Mouse (Mus musculus) adrenal gland (tissue): ENCODE measurements around the gene Snrpd3.
"Not testable (repeated sequence)": the region's sequence is repeated elsewhere in the genome, so short reads cannot be mapped to it uniquely, and the experiment has no call there.

Source experiments
- intact Hi-C: fragments of 180-260 bp; cut with DNase I; formaldehyde crosslinking; loops from one replicate; pipeline ENCODE4 v1.15.1; 2025
- long read RNA-seq, 2 experiments: library from polyadenylated mRNA; unstranded; transcript quantifications; one replicate each; pipeline ENCODE4 v2.0.0; 2020; ENCODE audit warnings: borderline replicate concordance in 1 of 2; ENCODE audit not compliant: insufficient replicate concordance in 1 of 2

The Snrpd3 gene
- long read RNA-seq, experiment 1, transcript Snrpd3-201 (4 exons, 3,036 nt), result major isoform, 8 of 14 reads
- long read RNA-seq, experiment 1, partial matches to known transcripts, result 3 of 14 reads
- long read RNA-seq, experiment 1, other reads (novel, unspliced or antisense), result 0 of 14 reads
- long read RNA-seq, experiment 2, partial matches to known transcripts, result 12 of 16 reads
- long read RNA-seq, experiment 2, other reads (novel, unspliced or antisense), result 0 of 16 reads

DNA sequence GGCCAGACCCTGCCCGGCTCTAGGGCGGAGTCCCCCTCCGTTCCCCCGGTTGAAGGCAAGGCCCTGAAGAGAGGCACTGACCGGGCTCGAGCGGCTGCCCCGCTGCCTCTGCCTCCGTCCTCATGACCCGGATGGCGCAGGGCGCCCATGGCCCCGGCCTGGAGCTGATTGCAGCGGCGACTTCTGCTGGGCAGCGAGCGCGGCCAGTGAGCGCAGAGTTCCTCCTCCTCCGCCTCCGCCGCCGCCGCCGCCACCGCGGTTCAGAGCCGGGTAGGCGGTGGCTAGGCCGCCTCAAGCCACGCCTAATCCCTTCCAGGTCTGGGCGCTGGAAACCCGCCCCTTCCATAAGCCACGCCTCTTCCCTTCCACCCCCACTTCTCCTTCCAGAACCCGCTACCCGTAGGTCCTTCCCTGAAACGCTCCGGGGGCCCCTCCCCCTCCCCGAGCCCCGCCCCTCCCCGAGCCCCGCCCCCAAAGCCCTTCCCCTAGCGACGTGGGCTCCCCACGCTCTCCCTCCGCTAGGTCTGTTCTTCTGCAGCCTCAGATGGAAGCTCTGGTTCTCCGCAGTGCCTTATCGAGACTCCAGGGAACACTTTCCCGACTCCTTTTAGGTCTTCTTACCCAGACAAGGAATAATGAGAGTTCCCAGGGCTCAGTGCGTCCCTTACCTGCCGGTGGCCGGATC is at the start of gene Snrpd3:
TSS of gene Snrpd3 (plus strand) at position 479 of the 685 bp plus-strand sequence.
- intact Hi-C loops, result no loop called here

DNA sequence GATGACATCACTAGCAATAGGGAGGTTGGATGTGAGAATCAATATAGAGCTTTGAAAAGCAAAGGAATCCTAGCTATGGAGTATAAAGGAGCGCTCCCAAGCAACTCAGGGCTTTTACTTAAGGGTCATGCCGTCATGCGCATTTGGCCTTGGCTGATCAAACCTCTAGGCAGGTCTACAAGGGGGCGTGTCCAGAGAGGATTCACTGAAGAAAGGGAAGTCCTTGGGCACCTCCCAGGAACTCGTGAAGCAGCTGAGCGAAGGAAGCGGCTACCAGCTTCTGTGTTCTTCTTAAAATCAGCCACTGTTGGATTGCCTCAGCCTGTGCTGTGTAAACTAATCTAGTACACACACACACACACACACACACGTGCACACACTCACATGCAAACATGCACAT is 43.9 kb upstream of the Snrpd3 start:
- intact Hi-C loops, result no loop called here

DNA sequence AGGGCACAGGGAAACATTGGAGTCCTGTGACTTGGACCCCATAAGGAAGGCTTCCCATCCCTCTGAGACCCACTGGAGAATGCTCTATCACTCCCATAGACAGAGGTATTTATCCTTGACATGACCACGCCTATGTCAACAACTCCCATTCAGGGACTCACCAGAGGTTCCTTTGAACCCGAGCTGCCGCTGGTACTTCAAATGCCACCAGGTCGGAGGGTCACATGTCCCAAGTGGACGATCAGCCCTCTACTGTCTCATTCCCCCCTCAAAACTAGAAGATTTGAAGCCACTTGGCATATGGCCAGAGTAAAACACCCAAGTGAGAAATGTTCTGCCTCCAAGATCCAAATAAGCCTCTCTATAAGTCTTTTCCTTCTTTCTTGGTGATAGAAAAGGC is 42.8 kb upstream of the Snrpd3 start:
- intact Hi-C loops, result no loop called here

- intact Hi-C loops, result not testable (repeated sequence)
Measured at GRCm38 (mm10) chr10:75475139-75475850, 42.1 kb upstream of the Snrpd3 start.

DNA sequence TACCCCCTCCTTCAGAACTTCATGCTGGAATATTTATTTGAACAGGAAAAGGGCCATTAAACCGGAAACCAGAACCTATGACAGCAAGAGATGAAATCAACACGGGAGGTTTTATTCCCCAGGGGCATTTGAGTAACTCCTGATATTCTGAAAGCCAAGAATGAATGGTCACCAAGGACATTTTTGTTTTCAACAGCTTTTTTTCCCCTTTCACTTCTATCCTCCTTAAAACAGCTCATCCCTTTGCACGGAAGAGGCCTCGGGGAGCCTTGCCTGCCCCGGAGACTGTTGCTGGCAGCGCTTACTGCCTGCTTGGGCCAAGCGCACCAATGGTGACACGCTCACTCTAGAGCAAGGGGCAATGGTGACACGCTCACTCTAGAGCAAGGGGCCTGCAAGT is 40.3 kb upstream of the Snrpd3 start:
- intact Hi-C loops, result no loop called here

DNA sequence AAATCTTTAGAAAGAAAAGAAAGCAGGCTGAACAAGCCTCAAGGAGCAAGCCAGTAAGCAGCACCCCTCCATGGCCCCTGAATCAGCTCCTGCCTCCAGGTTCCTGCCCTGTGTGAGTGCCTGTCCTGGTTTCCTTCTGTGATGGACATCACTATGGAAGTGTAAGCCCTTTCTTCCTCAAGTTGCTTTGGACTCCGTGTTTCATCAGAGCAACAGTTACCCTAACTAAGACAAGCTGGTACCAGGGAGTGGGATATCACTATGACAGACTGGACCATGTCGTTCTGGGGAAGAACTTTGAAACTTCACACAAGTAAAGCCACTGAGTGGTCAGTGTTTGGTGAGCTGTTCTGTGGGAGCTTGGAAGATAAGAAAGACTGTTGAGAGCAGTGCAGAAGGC is 37.4 kb upstream of the Snrpd3 start:
- intact Hi-C loops, result loop anchor here (5.0 kb wide), 1 partner anchor 163 kb away; the partner anchor contains the start of gene Adora2a

- intact Hi-C loops, result loop anchor here (5.0 kb wide), 1 partner anchor 164 kb away; the partner anchor contains the start of gene Adora2a
Measured at GRCm38 (mm10) chr10:75481703-75482102, 35.6 kb upstream of the Snrpd3 start.

GRCm38 (mm10) chr10:75482271-75482670 is 35.1 kb upstream of the Snrpd3 start:
- intact Hi-C loops, result loop anchor here (5.0 kb wide), 1 partner anchor 165 kb away; the partner anchor contains the start of gene Adora2a

GRCm38 (mm10) chr10:75482919-75483483 is 34.4 kb upstream of the Snrpd3 start:
- intact Hi-C loops, result loop anchor here (5.0 kb wide), 1 partner anchor 166 kb away; the partner anchor contains the start of gene Adora2a

GRCm38 (mm10) chr10:75484066-75484465 is 33.3 kb upstream of the Snrpd3 start:
- intact Hi-C loops, result loop anchor here (5.0 kb wide), 1 partner anchor 167 kb away; the partner anchor contains the start of gene Adora2a

DNA sequence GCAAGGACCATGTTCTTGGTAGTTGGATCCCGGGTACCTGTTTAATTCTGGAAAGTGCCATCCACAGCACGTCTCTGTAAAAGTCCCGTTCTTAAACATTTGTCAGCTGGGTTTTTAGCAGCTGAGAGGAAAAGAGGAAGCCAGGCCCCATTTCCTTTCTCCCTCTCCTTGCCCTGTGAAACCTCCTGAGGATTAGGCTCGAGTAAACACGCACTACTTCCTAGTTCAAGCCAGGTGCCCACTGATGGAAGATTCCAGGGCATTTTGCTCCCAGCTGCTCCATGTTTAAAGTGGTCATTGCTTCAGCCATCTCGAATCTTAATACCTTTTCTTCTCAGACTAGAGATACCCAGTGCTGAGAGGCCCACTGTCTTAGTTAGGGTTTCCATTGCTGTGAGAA is 32.6 kb upstream of the Snrpd3 start:
- intact Hi-C loops, result loop anchor here (5.0 kb wide), 1 partner anchor 167 kb away; the partner anchor contains the start of gene Adora2a

GRCm38 (mm10) chr10:75486086-75486979 is 31.0 kb upstream of the Snrpd3 start:
- intact Hi-C loops, result loop anchor here (2.0 kb wide), 1 partner anchor 44 kb away; no protein-coding TSS in a partner anchor

DNA sequence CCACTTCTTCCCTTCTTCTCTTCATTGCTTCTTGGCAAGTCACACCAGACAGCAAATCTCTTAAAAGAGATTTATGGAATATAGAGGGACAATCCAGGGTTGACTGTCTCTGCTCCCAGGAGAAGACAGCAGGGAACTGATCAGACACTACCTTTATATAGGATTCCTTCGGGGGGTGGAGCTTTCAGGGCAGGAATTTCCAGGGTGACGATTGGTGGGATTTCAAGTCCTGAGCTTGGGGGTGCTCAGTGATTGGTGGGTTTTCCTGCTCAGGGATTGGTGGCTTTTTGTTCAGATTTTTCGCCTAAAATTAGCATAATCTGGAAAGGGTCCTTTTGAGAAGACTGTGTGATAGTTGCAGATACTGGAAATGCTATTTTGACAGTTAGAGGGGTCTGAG is 30.2 kb upstream of the Snrpd3 start:
- intact Hi-C loops, result loop anchor here (2.0 kb wide), 1 partner anchor 44 kb away; no protein-coding TSS in a partner anchor

GRCm38 (mm10) chr10:75489522-75489921 is 27.8 kb upstream of the Snrpd3 start:
- intact Hi-C loops, result no loop called here

DNA sequence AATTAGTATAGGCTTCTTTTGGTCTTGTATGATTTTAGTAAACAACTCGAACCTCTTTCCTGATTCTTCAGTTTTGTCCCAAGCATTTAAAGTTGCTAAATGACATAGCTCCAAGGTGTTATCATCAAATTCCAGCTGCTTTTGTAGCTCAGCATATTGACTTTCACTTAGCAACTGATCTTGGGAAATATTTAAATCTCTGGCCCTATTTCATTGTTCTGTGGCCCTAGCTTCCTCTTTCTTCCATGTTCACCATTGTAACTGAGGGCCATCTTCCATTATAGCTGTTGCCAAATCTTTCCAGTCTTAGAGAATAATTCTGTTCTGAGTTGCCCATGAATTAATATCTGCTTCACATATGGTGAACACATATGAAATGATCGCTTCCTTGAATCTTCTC is 26.6 kb upstream of the Snrpd3 start:
- intact Hi-C loops, result loop anchor here (10.0 kb wide), 1 partner anchor 236 kb away; no protein-coding TSS in a partner anchor

- intact Hi-C loops, result loop anchor here (10.0 kb wide), 1 partner anchor 237 kb away; no protein-coding TSS in a partner anchor
Measured at GRCm38 (mm10) chr10:75491234-75491935, 26.0 kb upstream of the Snrpd3 start.

GRCm38 (mm10) chr10:75491936-75492262 is 25.5 kb upstream of the Snrpd3 start:
- intact Hi-C loops, result loop anchor here (10.0 kb wide), 1 partner anchor 237 kb away; no protein-coding TSS in a partner anchor

DNA sequence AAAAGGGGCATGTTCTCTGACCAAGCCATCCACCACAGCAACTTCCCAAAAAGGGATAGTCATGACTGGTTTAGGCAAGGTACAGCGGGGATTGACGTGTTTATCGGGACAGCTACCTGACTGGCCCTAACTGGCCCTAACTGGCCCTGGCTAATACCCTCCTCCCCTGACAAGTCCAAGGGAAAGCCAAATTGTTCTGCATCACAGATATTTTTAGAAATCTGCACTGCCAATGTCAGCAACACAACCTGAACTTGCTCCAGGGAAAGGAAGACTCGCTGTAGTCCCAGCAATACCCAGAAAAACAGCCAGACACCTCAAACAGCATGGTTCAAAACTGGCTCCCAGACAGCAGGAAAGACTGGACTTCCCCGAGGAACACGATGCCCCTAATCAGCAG is 22.0 kb upstream of the Snrpd3 start:
- intact Hi-C loops, result loop anchor here (10.0 kb wide), 1 partner anchor 241 kb away; no protein-coding TSS in a partner anchor

DNA sequence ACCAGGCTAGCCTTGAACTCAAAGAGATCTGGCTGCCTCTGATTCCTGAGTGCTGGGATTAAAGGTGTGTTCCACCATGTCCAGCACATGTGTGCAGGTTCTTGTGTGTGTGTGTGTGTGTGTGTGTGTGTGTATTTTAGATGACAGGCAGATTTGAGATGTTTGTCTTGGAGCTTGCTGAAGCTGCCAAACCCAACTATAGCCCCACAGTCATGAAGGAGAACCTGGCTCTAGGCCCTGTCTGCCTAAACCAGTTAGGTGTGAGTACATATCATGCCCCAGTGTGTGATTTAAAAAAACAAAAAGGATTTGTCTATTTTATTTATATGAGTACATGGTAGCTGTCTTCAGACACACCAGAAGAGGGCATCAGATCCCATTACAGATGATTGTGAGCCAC is 21.4 kb upstream of the Snrpd3 start:
- intact Hi-C loops, result loop anchor here (10.0 kb wide), 1 partner anchor 241 kb away; no protein-coding TSS in a partner anchor
